Mouse (Mus musculus) cerebellum, adult 2 months (tissue): ENCODE measurements around the gene Hhatl. TPM values are rescaled to one million over a fixed set of nuclear protein-coding genes. Genes with fewer than 3 reads are reported as not detected.

Experiments used
- DNase-seq, 2 experiments: peaks; one replicate each; pipeline ENCODE4 v3.0.0; 2021
- H3K27ac ChIP-seq: fragments of 200-500 bp; 2 replicates; pipeline ENCODE4 v1.5.1; 2012; ENCODE audit warnings: low read length, control low read depth, inconsistent platforms; ENCODE audit not compliant: insufficient read depth
- H3K27me3 ChIP-seq: fragments of 200-500 bp; 2 replicates; pipeline ENCODE4 v1.6.1; 2012; ENCODE audit warnings: inconsistent platforms, mild to moderate bottlenecking, low read length, moderate library complexity; ENCODE audit not compliant: control insufficient read depth, insufficient read depth
- H3K4me1 ChIP-seq: fragments of 200-500 bp; 2 replicates; pipeline ENCODE4 v1.6.1; 2011; ENCODE audit warnings: low read length; ENCODE audit not compliant: control insufficient read depth, insufficient read depth
- H3K4me3 ChIP-seq: fragments of 200-500 bp; replicated peaks from 2 replicates; pipeline ENCODE3; 2011; ENCODE audit warnings: mild to moderate bottlenecking, low read depth, low read length, control low read depth; ENCODE audit not compliant: insufficient read depth
- CTCF ChIP-seq: fragments of 200-500 bp; IDR thresholded peaks from 2 replicates; pipeline ENCODE4 v1.5.1; 2011; ENCODE audit warnings: low read depth, mild to moderate bottlenecking, control low read depth, low read length, moderate library complexity, borderline replicate concordance; ENCODE audit not compliant: insufficient read depth
- POLR2A ChIP-seq: fragments of 200-500 bp; IDR thresholded peaks from 2 replicates; pipeline ENCODE4 v1.6.1; 2011; ENCODE audit warnings: low read length, control low read depth, borderline replicate concordance; ENCODE audit not compliant: insufficient read depth
- WGBS: fragments of 180-500 bp; shearing (Covaris S2); methylation state at CpG from one replicate; pipeline ENCODE4 v1.1.7; 2018; 5-methylcytosine and 5-hydroxymethylcytosine counted together
- polyA plus RNA-seq: library from polyadenylated mRNA; depleted of rRNA; stranded (reverse); fragments of >200 nt; gene quantifications from 2 replicates; pipeline ENCODE4 v1.2.3, GENCODE M21; 2012

The Hhatl gene
- polyA plus RNA-seq, 1 experiment = 43.9 TPM

DNA sequence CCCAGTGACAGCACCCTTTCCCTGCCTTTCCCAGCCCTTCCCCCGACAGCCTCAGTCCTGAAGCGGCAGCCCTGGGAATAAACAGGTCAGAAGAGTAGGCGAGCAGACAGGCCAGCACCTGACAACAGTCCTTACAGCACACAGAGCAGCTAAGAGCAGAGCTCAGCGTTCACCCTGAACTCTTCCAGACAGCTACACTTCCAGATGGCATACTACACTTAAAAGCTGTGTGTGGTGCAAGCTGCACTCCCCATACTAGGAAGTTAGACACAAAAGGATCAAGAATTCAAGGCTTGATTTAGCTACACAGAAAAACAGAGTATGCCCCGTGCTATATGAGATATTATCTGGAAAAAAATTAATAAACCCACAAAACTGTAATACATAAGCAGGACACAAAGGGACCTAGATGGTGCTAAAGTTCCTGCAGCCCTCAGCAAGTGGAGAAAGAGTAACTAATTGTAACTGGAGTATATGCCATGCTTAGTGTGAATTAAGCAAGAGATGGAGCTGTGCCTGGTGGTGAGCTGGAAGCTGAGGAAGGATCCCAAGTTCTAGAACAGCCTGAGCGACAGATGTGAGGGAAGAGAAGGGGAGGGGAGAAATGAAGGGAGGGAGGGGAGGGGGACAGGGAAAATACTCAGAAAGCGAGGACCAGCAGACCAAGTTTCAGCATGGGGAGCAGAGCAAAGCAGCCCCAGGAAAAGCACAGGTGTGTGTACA is 37.1 kb upstream of the Hhatl start:
- DNase-seq = no peak
- 66% methylated on average over 7 of the region's 7 CpGs for WGBS
- TF ChIP-seq POLR2A = no peak
- TF ChIP-seq CTCF = no peak
- H3K27ac ChIP-seq = no peak overlapping the region
- no peaks in the 10 kb centered on the region for H3K27me3 ChIP-seq
- H3K4me1 ChIP-seq = no peaks in the 10 kb centered on the region; the same call in 1 of the 2 replicates
- H3K4me3 ChIP-seq = no peak overlapping the region

DNA sequence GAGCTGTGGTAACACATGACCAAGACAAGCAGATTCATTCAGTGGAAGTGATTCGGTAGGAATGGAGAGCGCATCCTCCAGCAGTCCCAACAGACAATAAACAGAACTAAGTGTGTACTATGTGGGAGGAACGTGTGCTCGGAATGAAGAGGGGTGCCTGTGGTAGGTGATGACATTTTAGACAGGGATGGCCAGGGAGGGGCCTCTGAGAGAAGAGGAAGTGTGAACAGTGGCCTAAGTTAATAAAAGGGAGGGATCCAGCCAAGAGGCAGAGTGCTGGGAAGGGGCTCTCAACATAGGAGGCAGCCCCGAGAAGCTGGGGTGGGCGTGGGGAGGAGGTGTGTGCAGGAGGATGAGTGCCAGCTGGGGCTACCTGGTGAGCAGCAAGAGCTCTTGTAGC is 36.0 kb upstream of the Hhatl start:
- TF ChIP-seq CTCF (no peak), POLR2A (no peak)
- H3K4me1 ChIP-seq = peaks cover 9% of the 10 kb centered on the region

DNA sequence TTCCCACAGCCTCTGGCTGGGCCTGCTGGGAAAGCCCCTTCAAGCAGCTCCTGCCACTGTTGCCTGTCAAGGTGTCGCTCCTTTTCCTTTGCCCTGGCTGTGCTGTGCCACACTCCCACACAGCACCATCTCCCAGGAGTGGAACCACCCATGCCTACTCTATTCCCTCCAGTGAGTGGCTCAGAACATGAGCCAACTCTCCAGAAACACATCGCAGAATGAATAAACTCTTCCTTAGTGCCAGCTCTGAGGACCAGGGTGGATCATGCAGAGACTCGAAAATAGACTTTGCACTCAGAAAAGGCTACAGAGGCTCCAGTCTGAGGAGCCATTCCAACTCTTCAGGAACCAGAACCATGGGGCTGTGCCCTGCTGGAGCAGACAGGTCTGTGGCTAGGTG is 34.0 kb upstream of the Hhatl start:
- TF ChIP-seq CTCF (no peak), POLR2A (no peak)
- H3K27me3 ChIP-seq = no peaks in the 10 kb centered on the region
- WGBS = 72% methylated on average over 3 of the region's 3 CpGs
- H3K4me1 ChIP-seq = peaks cover 20% of the 10 kb centered on the region
- no peak for DNase-seq
- H3K27ac ChIP-seq = no peak overlapping the region
- no peak overlapping the region for H3K4me3 ChIP-seq

More for the DNA sequence above, 36.0 kb upstream of the Hhatl start:
- no peaks in the 10 kb centered on the region for H3K27me3 ChIP-seq
- no peak overlapping the region for H3K27ac ChIP-seq
- no peak for DNase-seq
- H3K4me3 ChIP-seq = no peak overlapping the region
- 71% methylated on average over 6 of the region's 6 CpGs for WGBS

DNA sequence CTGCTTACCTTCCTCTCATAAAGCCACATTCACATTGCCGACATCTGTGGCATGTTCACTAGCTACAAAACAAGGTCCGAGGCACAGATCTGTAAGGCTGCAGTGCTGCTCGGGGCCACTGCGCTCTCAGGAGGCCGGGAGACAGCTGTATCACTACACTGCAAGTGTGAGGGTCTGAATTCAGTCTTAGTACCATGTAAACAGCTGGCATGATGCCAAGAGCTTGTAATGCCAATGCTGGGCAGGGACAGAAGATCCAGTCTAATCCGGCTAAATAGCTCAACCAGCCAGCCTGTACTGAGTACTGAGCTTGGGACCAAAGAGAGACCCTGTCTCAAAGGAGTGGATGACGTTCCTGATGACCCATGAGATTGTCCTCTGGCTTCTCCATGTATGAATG is 31.7 kb upstream of the Hhatl start:
- Histone ChIP-seq H3K4me3 (no peak overlapping the region), H3K27me3 (no peaks in the 10 kb centered on the region), H3K27ac (no peak overlapping the region; the same call in 1 of the 2 replicates), H3K4me1 (peaks cover 39% of the 10 kb centered on the region)
- no peak for TF ChIP-seq POLR2A
- no peak for TF ChIP-seq CTCF
- peak; percentile 29 to 31 for DNase-seq
- 66% methylated on average over 7 of the region's 7 CpGs for WGBS

DNA sequence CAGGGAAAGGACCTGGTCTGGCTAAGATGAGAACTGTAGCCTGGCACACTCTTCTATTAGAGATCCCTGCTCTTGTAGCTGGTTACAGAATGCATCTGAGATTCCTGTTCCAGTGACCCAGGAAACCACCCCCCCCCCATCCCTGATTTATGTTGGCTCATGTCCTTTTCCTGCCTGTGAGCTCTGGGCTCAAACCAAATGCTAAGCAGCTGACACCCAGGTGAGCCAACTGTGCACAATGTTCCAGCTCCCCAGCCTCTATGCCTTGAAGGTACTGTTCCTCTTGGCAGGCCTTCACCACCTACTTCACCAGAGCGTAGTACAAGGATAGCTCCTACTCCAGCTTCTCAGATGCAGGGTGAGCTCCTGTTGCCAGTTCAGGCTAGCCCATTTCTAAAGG is 30.7 kb upstream of the Hhatl start:
- no peak for TF ChIP-seq CTCF
- no peak for TF ChIP-seq POLR2A
- no peak overlapping the region for H3K4me3 ChIP-seq
- no peaks in the 10 kb centered on the region for H3K27me3 ChIP-seq
- H3K4me1 ChIP-seq = peaks cover 42% of the 10 kb centered on the region
- WGBS = 22% methylated on average over 1 of the region's 1 CpGs
- peak overlapping the region; percentile 63 for H3K27ac ChIP-seq
- DNase-seq = peak; percentile 64 to 81

DNA sequence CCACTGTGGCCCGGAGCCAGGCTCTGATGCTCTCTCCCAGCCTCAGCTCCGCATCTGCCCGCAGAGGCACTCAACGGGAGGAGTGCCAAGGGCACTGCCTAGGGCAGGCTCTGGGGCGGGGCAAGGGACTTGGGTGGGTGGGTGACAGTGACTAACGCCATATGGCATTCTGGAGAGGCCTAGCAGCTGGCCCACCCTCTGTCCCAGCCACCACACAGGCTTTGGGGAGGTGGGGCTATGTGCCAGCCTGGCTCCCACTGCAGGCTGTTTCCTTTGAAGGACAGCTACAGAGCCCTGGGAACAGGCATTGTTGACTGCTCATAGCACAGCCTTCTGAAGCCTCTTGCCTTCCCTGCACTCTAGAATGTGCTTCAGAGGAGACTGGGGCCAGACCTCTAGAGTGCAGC is 30.3 kb upstream of the Hhatl start:
- H3K27ac ChIP-seq = peak overlapping the region; percentile 63
- WGBS = 38% methylated on average over 6 of the region's 6 CpGs
- H3K27me3 ChIP-seq = no peaks in the 10 kb centered on the region
- DNase-seq = peak; percentile 35 to 47
- TF ChIP-seq CTCF (no peak), POLR2A (no peak)
- H3K4me3 ChIP-seq = no peak overlapping the region
- H3K4me1 ChIP-seq = peaks cover 42% of the 10 kb centered on the region

DNA sequence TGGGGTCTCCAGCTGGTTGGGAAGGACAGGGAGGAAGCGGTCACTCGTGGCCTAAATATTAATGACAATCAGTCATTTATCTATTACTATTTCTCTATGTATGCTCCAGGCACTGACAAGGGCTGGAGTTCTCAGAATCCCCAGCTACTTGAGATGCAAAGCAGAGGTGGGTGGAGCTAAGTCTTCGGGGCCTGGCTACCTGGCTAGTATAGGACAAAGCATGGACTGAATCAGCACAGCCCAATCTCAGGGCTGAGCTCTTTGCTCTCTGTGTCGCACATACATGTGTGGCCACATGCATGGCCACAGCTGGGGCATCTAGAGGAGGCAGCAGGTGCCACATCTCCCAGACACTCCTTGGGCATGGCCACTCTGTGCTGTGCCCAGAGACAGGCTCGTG is 28.5 kb upstream of the Hhatl start:
- Histone ChIP-seq H3K27me3 (no peaks in the 10 kb centered on the region), H3K4me3 (no peak overlapping the region), H3K4me1 (peaks cover 42% of the 10 kb centered on the region), H3K27ac (no peak overlapping the region)
- DNase-seq = no peak
- no peak for TF ChIP-seq POLR2A
- TF ChIP-seq CTCF = no peak
- WGBS = 76% methylated on average over 5 of the region's 5 CpGs

DNA sequence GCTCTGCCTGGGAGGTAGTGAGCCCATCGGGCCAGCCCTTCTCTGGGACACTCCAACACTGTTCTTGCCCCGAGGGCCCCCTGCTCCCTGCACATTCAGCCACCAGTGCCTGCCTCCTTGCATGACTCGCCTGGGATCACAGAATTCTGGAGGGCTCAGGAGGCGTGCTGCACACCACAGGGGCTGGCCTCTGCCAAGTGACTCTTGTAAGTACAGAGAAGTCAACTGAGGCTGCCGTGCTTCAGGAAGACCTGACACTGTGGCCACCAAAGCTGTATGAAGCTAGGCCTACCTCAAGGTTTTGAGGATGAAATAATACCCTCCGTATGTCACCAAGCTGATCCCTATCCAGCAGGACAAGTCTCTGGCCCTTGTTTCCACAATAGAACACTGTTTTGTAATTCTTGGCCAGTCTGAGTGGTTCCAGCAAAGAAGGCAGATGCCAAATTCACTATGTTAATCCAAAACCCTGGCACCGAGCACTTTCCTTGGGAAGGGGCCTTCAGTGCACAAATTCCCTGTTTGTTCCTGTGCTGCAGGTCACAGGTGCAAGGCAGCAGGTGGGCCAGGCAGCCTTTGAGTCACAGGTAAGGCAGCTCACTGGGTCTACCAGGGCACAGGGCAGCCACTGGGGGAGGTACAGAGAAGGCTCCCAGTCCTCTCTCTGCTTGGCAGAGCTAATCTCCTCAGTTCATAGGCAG is 27.6 kb upstream of the Hhatl start:
- whole genome bisulfite sequencing = 19% methylated on average over 7 of the region's 7 CpGs
- TF ChIP-seq CTCF (no peak), POLR2A (no peak)
- H3K27me3 ChIP-seq = no peaks in the 10 kb centered on the region
- H3K27ac ChIP-seq = peak overlapping the region; percentile 77
- DNase-seq = peak; percentile 68 to 81
- H3K4me1 ChIP-seq = peaks cover 42% of the 10 kb centered on the region
- no peak overlapping the region for H3K4me3 ChIP-seq
